Mouse (Mus musculus) heart, adult 11 months (tissue): ENCODE results near the gene Col4a1.

Experiments
- DNase-seq: peaks from one replicate; pipeline ENCODE4 v3.0.0; 2022

Gene Col4a1

DNA sequence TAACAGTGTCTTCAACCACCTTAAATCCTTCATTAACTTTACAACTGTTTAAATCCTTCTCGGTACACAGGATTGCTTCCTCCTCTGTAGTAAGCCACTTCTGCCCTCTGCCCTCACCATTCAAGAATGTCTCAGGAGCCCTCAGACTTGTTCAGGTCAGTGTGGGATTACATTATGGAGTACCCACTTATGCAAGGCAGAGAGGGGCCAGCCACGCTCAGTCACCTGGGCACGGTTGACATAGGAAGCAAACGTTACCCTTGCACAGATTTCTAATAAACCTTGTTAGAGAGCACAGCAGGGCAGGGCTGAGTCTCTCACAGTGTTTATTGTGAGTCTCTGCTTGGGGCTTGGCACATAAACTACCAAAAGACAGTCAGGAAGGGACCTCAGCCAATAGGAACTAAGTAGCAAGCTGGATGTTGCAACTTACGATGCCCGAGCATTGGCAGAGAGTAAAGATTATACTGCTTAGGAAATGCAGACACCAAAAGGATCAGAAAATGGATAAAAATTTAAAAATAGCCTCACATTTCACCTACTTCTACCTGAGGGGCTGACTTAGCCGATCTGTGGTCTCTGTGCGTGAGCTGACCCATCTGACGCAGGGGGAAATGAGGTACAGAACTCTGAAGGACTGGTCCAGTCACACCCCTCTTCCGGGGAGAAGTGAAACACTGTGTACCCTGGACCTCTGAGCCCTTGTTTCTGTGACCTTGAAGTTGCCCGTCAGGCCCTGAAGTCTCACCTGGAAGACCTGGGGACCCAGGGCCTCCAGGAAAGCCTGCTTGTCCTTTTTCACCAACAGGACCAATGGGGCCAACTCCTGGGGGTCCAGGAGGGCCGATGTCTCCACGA is 86.8 kb downstream of the Col4a1 start:
- no peak for DNase-seq

DNA sequence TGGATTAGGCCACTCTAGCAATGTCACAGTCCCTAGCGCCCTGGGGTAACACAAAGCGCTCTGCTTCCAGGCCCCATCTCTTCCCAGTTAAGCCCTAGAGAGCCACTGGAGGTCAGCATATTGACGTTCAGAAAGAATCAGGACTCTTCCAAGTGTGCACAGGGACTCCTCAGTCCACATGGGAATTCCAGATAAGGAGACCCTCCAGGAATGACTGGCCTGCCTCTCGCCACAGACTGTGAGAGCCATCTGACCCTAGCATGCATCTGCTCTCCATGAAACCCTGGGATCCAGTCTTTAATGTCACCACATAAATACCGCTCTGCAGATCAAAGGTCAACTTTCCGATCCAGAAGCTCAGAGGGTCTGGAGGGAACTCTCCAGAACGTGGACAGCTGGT is 88.4 kb downstream of the Col4a1 start:
- peak; percentile 92 for DNase-seq

DNA sequence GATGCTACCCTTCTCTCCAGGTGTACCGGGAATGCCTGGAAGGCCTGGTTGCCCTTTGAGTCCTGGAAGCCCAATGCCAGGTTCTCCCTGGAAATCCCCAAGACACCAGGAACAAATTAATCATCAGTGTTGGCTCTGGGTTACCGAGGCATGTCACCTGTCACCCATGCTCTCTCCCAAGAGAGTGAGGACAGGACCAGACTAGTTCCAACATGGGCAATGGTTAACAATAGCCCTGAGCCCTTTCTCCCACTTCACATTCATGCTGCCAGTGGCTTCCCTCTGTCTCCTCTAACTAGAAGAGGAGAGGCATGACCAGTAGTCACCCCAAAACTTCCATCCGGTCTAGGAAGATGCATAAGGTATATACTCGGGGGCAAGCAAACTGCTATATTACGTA is 91.3 kb downstream of the Col4a1 start:
- no peak for DNase-seq

DNA sequence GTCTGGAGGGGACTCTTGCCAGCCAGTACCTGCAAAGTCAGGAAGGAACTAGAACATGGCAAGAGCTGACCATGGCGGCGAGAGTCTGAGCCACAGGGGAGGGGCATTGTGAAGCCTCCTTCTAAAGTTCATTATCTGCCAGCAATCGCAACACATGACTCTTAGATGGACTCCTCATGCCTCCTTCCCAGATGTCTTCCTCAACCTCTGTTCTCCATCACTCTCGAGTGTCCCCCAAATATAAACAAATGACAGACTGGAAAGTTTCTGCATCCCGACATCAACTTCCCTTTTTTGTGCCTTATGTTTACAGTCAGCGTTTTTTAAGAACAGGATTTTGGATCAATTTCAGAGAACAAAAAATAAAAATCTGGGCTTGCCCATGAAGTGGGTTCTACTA is 93.3 kb downstream of the Col4a1 start:
- DNase-seq = no peak

DNA sequence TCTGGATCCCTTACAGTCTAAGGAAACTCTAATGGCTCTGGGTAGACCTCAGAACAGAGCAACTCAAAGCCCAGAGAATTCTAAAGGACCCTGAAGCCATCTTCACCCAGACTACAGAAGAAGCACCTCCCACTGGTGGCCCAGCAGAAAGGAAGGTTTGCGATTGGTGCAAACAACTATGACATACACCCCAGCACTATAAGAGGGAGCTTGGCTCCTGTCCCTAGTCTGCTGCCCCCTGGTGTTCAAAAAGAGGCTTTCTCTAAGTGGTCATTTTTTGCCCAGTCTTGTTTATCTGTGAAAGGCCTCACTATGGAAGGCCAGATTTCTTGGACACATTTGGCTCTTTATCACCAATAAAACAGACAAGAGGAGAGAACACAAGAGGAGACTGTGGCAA is 97.4 kb downstream of the Col4a1 start:
- DNase-seq = no peak

DNA sequence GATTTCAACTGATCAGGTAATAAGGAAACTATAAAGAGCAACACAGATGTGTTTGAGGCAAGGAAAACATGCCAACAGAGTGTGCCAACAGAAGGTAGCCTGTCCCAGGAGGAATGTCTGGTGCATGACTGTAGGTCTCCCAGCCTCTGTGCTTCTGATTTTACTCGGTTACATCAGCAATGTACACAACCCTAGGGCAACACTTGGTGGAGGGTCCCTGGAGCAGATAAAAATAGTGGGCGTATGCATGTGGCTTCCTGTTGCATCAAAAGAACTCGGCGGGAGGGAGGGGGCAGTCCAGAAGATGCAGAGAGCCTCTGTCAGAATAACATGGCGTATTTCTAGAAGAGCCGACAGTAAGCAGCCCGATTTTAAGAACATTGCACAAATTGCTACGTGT is 106.1 kb downstream of the Col4a1 start:
- no peak for DNase-seq

DNA sequence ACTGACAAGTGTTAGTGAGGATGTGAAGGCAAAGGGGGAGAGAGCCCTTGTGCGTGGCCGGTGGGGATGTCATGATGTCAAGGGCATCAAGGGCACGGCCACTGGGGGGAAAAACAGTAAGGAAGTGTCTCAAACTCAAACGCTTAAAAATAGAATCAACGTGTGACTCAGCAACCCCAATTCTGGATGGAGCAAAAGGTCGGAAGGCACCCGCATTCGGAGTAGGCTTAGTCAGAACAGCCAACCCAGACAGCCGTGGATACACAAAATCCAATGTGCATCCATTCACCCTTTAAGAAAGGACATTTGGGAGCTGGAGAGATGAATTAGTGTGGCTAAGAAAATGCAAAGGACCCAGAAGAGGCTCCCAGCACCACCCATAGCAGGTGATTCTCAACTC is 107.1 kb downstream of the Col4a1 start:
- no peak for DNase-seq

DNA sequence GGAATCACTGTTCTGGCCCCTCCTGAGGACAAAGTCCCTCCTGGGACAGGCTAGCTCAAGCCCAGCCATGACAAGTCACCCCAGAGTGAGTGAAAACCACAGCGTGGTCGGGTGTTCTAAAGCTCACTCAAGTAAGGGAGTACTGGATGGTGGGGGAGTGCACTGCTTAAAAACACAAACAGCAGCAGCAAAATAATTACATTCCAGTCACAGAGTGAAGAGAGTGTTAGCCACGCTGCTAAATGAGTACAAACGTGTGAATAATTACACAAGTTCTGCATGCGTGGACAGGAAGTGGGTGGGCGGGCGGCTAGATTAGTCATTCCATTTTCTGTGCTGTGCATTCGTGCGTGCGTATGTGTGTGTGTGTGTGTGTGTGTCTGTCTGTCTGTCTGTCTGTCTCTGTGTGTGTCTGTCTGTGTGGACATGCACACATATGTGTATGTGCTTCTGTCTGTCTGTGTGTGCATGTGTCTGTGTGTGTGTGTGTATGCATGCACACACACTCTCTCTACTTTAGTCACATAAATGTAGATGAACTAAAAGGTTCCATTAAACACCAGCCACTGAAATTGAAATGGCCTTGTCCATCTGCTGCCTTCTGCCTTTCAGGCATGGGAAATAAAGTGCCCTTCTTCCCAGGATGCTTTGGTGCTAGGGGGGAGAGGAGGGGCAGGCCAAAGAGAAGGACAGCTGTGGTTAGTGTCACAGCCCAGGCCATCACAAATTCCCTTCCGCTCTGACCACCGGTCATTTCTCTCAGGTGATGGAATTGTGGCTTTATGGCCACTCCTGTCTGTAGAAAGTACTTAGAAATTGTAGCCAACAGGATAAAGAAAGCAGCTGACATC is 109.1 kb downstream of the Col4a1 start:
- peak; percentile 86 for DNase-seq

DNA sequence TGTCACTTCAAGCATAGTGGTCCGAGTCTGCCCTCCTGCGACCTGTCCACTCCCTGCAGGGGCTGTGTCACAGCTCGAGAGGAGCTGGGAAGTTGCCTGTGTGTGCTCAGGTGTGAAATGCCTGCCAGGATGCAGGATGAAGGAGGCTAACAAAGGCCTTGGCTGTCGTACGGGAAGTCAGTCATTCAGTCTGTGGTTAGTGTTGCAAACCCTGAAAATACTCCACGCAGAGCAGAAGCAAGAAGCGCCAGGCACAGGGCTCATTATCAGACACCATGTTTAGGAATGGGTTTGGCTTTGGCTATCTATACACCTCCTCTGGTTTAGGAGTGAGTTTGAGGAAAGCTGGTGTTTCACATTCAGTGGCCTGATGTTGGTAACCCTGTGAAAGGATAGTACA is 114.0 kb downstream of the Col4a1 start:
- DNase-seq = peak; percentile 82

DNA sequence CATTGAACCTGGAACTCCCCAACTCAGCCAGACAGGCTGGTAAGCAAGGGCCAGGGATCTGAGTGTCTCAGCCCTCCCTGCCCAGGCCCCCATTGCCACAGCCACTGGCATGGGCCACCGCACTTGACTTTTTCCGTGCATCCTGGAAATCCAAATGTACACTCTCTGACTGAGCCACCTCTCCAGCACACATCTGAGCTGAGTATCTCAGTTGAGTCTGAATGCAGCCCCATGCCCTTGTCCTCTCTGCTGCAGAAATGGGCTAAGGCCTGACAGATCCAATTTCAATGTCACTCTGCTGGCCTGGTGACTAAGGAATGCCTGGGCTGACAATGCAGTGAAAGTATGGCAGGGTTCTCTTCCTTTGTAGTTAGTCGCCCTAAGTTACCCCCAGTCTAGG is 114.6 kb downstream of the Col4a1 start:
- peak; percentile 79 for DNase-seq

DNA sequence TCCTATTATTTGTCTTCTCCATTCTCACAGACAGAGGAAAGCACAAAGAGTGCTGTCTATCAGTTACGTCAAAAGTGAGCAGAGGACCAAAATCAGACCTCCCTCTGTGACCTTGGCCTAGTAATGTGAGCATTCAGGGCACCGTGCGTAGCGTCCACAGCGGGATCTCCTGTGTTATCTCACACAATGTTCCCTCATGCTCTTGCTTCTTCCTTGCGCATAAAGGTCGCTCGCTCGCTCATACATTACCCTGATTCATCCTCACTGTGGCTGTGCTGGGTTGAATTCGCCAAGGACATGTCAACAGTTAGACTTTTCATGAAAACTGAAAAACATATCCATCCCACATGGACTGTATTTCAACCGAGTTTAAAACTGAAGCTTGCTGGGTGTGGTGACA is 115.4 kb downstream of the Col4a1 start:
- DNase-seq = peak; percentile 88

DNA sequence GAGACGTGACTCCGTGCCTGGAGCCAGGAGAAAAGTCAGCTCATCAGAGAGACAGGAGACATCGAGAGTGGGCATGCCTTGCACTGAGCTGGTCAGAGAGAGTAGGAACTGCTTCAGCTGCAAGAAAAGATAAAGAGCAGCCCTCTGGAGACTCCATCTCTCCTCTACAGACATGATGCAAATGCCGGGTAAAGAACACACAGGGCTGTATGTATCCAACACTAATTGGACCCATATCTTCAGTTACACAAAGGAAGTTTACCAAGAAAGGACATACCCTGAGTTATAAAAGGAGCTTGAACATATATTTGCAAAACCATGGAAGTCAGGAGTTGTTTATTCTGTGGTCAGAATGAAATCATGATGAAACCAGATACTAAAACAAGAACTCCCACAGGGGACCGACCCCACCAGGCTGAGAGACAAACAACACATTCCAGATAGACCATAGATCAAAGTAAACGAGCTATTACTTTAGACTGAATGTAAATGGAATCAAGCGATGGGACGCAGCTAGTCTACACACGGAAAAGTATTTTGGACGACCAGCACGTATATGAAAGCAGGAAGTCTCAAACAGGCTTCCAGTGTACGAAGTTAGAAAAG is 119.8 kb downstream of the Col4a1 start:
- no peak for DNase-seq

DNA sequence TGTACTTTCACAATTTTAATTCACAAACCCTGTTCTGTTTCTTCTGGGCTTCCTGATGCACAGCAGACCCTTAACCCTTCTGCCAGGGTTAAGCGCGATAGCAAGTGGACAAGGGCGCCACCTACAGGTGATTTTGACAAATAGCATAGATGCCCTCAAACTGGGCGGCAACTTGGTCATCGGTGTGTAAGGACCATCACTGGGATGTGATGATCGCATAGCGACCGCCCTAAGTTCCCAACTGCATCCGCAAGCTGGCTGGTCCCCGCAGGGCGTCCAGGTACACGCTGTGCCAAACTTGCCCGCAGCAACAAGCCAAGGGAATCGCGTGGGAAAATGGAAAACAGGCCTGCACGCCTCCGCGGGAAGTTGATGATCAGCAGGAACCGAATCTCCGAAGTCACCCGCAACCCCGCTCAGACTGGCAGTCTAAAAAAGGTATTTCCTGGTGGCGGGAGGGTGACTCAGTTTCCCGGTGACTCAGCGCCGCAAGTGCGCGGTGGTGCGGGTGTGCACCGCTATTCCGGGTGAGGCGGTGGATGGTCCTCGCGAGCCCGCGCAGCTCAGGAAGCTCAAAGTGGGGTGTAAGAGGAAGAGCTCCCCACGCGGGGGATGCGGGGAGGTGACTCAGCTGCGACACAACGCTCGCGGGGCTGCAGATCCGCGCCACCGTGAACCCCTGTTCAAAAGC is 124.9 kb downstream of the Col4a1 start:
- peak; percentile 95 for DNase-seq

DNA sequence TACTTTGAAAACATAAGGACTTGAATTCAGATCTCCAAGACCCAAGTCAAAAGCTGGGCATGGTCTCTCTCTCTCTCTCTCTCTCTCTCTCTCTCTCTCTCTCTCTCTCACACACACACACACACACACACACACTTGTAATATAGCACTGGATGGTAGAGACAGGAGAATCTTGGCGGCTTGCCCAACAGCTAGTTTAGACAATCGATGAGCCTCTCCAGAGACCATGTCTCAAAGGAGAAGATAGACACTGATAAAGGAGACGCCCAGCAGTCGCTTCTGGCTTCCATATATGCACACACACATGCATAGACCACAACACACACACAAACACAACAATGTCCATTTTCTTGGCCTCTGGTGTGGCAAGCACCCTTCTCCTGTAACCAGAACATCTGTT is 126.2 kb downstream of the Col4a1 start:
- DNase-seq = no peak

DNA sequence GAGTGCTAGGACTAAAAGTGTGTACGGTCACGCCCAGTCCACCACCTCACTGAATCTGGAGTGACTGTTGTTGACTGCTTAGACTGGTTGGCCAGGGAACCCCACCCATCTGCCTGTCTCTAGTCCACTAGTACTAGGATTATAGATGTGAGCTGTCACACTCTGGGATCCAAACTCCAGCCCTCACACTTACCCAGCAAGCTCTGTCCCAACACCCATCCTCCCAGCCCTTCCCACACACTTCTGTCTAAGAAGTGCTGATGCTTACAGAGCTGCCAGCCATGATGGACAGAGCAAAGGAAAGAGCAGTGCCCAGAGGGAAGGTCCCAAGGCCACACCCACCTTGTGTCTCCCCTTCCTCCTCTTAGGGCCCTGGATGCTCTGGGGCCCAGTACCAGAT is 127.0 kb downstream of the Col4a1 start:
- DNase-seq = no peak

DNA sequence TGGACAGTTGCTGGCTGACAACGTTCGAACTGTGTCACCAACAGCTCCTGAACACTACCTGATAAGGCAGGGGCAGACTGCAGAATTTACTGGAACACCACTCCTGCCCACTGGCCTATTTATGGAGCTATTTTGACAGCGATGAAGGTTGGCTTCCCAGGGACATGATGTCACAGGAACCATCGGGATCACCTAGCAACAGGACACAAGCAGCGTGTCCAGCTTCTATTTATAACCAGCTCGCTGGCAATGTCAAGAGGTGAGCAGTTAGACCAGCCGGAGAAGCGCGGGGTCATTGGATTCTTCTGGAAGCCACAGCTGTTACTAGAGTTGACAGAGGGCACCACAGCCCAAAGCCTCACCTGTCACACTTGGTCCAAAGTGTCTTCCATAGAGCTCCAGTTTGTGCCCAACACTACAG is 129.0 kb downstream of the Col4a1 start:
- DNase-seq = peak; percentile 98

DNA sequence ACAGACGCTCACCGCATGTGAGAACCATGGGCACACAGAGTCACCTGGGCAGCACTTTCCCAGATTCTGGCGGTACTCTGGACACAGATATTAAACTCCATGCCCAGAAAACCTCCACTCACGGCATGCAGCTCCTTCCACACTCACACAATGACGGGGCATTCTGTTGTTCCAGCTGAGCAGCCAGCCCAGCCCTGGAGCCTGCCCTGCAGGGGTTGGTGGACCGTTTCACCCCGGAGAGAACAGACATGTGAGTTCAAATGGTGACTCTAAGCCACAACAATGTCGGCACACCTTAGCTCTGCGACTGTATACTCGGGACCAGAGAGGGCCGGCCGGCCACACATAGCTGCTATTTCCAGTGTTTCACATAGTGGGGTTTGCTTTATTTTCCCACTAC is 130.0 kb downstream of the Col4a1 start:
- no peak for DNase-seq

DNA sequence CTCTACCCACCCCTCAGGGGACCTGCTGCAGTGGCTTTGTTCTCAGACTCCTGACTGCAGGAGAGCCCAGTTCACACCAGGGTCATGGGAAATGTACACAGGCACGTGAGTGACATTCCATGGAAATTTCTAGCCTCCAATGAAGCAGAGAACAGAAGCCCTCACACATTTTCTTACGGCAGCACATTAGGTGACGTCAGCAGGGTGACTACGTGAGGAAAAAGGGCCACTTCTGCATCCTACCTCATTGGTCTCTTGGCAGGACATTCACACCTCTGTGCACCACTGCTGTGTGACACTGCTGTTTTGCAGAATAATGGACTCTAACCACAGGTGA is 130.5 kb downstream of the Col4a1 start:
- DNase-seq = no peak

DNA sequence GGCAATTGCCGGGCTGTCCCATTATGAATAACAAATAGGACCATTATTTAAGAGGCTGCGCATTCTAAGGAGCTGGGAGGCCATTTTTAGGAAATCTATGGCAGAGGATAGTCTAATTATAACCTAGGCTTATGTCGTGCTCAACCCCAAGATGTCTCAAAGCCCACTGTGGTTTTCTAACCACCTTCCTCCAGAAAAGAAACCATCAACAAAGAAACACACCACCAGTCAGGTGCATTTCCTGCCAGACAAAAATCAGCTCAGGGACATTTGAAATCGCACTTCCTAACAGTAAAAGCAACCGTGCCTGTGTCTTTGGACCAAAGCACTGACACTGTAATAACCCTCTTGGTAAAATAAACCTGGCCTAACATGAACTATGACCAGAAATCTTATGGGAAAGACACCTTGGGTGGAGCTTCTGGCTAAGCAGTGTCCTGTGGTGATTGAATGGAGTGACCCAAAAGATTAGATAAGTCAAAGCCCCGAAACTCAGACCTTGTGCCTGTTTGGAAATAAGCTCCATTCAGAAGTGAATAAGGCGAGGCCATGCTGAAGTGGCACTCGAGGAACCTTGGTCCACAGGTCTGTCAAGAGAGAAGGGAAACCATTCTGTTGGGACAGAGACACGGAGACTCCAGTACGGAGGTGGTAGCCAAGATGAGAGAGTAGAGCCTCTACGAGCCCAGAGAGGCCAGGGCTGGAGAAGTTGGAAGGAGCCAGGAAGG is 131.0 kb downstream of the Col4a1 start:
- no peak for DNase-seq

DNA sequence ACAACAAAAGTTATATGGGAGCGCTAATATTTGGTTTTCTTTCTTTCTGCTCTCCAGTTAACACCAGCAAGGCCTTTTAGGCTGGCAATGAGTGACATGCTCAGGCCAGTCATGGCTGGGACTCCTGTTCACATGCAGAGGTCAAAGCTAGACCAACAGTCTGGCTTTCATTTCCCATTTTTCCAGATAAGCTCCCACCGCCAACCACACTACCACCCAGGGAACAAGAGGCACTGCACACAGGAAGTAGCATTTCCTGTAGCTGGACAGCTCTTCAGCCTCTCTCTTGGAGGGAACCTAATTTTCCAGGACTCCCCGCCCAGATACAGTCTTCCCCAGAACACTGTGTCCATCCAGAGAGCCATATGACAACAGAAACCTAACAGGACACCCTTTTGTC is 132.8 kb downstream of the Col4a1 start:
- DNase-seq = peak; percentile 93

DNA sequence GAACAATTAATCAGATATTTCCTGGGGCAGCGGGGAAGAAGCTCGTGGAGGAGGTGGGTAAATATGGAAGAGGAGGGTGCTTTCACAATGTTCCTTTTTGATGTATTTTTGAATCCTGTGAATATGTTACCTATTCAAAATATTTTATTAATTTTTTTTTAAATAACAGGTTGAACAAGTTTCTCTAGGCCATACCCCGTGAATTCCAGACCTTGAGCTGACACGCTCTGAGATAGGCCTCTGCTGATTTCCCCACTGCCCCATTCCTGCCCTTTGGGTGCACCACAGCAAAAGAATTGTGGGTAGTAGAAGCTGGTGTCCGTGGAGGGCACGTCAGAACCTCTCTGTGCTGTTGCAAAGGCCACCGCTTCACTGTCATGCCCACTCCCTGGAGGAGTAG is 136.2 kb downstream of the Col4a1 start:
- DNase-seq = no peak
